Mouse (Mus musculus) adrenal gland, postnatal 14 days (tissue): ENCODE results near the gene Vps13d. TPM values are rescaled to one million over a fixed set of nuclear protein-coding genes. Genes with fewer than 3 reads are reported as not detected.

Source experiments
- DNase-seq: peaks from one replicate; pipeline ENCODE4 v3.0.0; 2021; ENCODE audit warnings: mixed read lengths
- total RNA-seq: library from RNA; stranded (reverse); gene quantifications from 2 replicates; pipeline ENCODE4 v1.2.3, GENCODE M21; 2021

The Vps13d gene
- total RNA-seq, 1 experiment from 2014 or later: 52.2 TPM

GRCm38 (mm10) chr4:145086509-145086908 lies 108.3 kb downstream of the Vps13d start:
- no peak for DNase-seq

GRCm38 (mm10) chr4:145079324-145079723 lies 115.5 kb downstream of the Vps13d start:
- no peak for DNase-seq

GRCm38 (mm10) chr4:145074276-145074675 lies 120.5 kb downstream of the Vps13d start:
- DNase-seq: no peak

GRCm38 (mm10) chr4:145073728-145074127 lies 121.1 kb downstream of the Vps13d start:
- no peak for DNase-seq

- DNase-seq: no peak
These were observed 122.9 kb downstream of the Vps13d start for GRCm38 (mm10) chr4:145071942-145072341.

GRCm38 (mm10) chr4:145067019-145067680 lies 127.7 kb downstream of the Vps13d start:
- DNase-seq: no peak

GRCm38 (mm10) chr4:145066336-145067018 lies 128.3 kb downstream of the Vps13d start:
- DNase-seq: peak; percentile 44

- DNase-seq: no peak
These were observed 135.9 kb downstream of the Vps13d start for GRCm38 (mm10) chr4:145058749-145059442.

- no peak for DNase-seq
These were observed 138.5 kb downstream of the Vps13d start for GRCm38 (mm10) chr4:145056346-145056745.

GRCm38 (mm10) chr4:145055792-145056191 lies 139.0 kb downstream of the Vps13d start:
- no peak for DNase-seq

GRCm38 (mm10) chr4:145054369-145054768 lies 140.4 kb downstream of the Vps13d start:
- no peak for DNase-seq

- DNase-seq: no peak
These were observed 142.1 kb downstream of the Vps13d start for GRCm38 (mm10) chr4:145052697-145053096.

- peak; percentile 36 for DNase-seq
These were observed 142.5 kb downstream of the Vps13d start for GRCm38 (mm10) chr4:145052282-145052681.

- no peak for DNase-seq
These were observed 143.4 kb downstream of the Vps13d start for GRCm38 (mm10) chr4:145051209-145051969.

GRCm38 (mm10) chr4:145050518-145051208 lies 144.1 kb downstream of the Vps13d start:
- DNase-seq: no peak

GRCm38 (mm10) chr4:145047964-145048363 lies 146.8 kb downstream of the Vps13d start:
- no peak for DNase-seq

GRCm38 (mm10) chr4:145046032-145046401 lies 148.8 kb downstream of the Vps13d start:
- DNase-seq: no peak

GRCm38 (mm10) chr4:145045312-145046031 lies 149.3 kb downstream of the Vps13d start:
- no peak for DNase-seq

- no peak for DNase-seq
These were observed 153.5 kb downstream of the Vps13d start for GRCm38 (mm10) chr4:145041223-145041870.

GRCm38 (mm10) chr4:145037631-145038416 lies 157.0 kb downstream of the Vps13d start:
- no peak for DNase-seq
